Mouse (Mus musculus) embryonic fibroblast, embryonic 13.5 days (primary cell): ENCODE measurements around the gene Caskin2.

ENCODE experiments used
- CTCF ChIP-seq: IDR thresholded peaks from 2 replicates; pipeline ENCODE4 v1.5.1; 2011; ENCODE audit warnings: mild to moderate bottlenecking, control low read depth, low read length, moderate library complexity, borderline replicate concordance; ENCODE audit not compliant: insufficient read depth
- POLR2A ChIP-seq: IDR thresholded peaks from 2 replicates; pipeline ENCODE4 v1.6.1; 2011; ENCODE audit warnings: low read depth, mild to moderate bottlenecking, control low read depth, low read length, moderate library complexity

DNA sequence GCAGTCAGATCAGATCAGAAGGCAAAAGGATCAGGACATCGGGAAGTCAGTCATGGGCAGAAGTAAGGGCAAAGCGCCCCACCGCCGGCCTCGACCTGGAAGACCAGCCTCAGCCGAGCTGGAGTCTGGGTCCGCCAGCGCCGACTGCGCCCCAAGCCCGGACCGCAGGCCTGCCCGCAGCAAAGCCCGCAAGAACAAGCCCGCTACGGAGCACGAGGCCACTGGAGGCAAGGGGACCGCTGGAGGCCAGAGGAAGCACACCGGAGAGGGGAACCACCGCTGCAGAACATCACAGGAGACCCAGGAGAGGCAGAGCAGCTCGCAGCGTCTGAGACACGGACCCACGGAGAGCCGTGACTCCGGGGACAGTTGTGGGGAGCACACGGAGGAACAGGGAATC lies 44.9 kb upstream of the Caskin2 start, which contains the start of gene Myo15b:
- no peak for TF ChIP-seq POLR2A
- TF ChIP-seq CTCF = no peak
